Mouse (Mus musculus) heart, adult 8-10 months (tissue): ENCODE measurements at regions not wholly inside any gene's neighbourhood (a gene's known extent, or its start where the extent isn't known, plus 50 kb on each side); places are given as distances from the start of the nearest gene placed in this dataset.
"Not testable (repeated sequence)": the region's sequence is repeated elsewhere in the genome, so short reads cannot be mapped to it uniquely, and the experiment has no call there.

Source experiments
- DNase-seq: peaks from one replicate; pipeline ENCODE4 v3.0.0; 2022; ENCODE audit warnings: low spot score

DNA sequence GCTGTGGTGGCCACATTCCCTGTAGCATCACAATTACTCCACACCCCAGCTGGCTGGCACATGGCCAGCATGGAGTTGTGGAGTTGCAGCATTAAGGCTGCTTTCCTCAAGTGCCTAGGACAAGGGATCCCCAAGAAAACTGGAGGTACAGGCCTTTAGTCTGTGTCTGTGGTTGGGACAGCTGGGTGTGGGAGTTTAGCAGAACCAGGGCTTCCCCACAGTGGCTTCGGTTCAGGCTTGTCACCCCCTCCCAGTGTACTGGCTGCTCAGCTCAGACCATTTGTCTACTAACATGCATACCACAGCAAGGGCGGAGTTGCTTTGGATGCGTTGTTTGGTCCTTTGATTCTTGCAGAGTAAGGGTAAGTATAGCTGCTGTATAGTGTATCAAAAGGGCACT is 79.1 kb upstream of the Neurl1b start:
- DNase-seq, result no peak

- no peak for DNase-seq
These were observed 78.6 kb upstream of the Neurl1b start for GRCm38 (mm10) chr17:26336011-26336410.

GRCm38 (mm10) chr17:26337106-26337505 is 77.5 kb upstream of the Neurl1b start:
- DNase-seq, result no peak

GRCm38 (mm10) chr17:26345436-26345835 is 69.2 kb upstream of the Neurl1b start:
- DNase-seq, result not testable (repeated sequence)

GRCm38 (mm10) chr17:26348116-26348515 is 66.5 kb upstream of the Neurl1b start:
- DNase-seq, result no peak

GRCm38 (mm10) chr17:26349741-26350140 is 64.9 kb upstream of the Neurl1b start:
- no peak for DNase-seq

DNA sequence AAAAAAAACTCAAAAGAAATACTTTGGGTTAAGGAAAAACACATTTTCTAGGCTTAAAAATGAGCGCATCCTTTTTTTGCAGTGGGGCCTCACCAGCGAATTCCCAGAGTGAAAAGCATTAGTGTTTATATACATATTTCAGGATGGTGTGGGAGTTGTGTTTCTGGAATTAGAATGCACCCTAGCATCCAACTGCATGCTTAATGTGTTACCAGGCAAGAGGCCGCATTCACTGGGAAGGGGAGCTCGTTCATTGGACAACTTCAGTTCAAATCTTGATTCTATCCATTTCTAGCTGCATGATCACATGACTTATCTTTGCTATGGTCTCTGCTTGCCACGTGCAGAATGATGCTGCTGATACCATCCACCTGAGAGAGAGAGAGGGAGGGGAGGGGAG is 64.4 kb upstream of the Neurl1b start:
- DNase-seq, result no peak

GRCm38 (mm10) chr17:26351991-26352390 is 62.6 kb upstream of the Neurl1b start:
- DNase-seq, result no peak

- DNase-seq, result no peak
These were observed 61.9 kb upstream of the Neurl1b start for GRCm38 (mm10) chr17:26352712-26353111.

DNA sequence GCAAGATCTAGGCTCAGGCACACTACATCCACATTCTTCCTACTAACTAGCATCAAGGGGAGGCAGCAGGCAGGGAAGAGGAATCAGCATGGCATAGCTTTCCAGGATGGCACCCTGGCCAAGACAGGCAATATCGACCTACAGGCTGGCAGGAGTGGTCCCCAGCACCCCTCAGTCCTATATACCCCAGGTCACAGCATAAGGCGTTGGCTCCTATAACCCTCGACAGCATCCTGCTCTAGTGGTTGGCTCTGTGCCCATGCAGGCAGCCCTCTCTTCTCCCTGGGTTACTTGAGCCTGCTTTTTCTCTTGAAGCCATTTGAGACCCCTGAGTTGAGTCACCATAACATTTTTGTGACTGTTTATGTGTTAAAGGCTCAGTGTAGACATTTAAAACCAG is 60.2 kb upstream of the Neurl1b start:
- DNase-seq, result no peak

- DNase-seq, result no peak
These were observed 59.3 kb upstream of the Neurl1b start for GRCm38 (mm10) chr17:26355301-26355700.

- DNase-seq, result no peak
These were observed 57.7 kb upstream of the Neurl1b start for GRCm38 (mm10) chr17:26356906-26357305.

GRCm38 (mm10) chr17:26357784-26358183 is 56.8 kb upstream of the Neurl1b start:
- peak; percentile 78 for DNase-seq

- DNase-seq, result no peak
These were observed 53.9 kb upstream of the Neurl1b start for GRCm38 (mm10) chr17:26360711-26361110.

DNA sequence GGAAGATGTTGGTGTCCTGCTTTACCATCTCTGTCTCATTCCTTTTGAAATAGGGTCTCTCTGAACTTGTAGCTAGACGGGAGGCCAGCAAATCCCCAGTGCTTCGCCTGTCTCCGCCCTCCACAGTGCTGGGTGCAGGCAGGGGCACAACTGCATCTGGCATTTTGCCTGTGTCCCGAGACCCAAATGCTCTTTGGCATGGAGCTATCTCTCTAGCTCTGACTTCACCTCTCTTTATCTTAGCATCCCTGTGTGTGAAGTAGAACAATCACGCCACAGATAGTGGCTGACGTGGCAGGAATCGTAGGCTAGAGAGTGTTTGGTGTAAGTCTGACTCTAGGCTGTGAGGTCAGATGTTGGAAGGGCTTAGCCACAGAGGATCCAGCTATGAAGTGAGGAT is 53.2 kb upstream of the Neurl1b start:
- no peak for DNase-seq

- DNase-seq, result no peak
These were observed 52.6 kb upstream of the Neurl1b start for GRCm38 (mm10) chr17:26361992-26362391.

- DNase-seq, result no peak
These were observed 51.9 kb upstream of the Neurl1b start for GRCm38 (mm10) chr17:26362586-26363361.

DNA sequence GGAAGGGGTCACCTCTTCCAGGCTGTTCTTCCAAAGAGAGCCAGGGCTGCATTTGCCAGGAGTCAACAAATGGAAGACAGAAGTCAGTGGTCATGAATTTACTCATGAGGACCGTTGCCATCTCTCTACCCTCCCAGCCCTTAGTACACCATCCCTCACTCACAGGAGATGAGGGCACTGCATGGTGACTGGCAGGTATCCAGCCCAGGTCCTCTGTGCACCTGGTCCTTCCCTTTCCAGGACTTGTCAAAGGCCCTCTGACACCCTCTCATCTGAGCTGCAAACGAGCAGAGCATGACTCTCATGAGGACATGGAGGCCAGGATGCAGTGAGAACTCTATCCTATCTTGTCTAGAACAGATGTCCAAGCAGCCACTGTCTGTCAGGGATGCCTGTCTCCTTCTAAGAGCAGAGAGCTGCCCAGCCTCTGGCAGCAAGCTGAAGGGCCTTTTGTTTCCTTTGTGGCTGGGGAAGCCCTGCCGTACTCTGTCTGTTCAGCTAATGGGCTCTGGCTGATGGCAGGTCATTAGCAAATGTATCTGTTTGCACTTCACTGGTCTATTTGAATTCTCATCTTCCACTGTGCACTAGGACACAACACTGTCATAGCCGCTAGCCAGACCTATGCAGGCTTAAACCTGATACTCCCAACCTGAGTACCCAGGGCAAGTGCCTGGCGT is 50.6 kb upstream of the Neurl1b start:
- no peak for DNase-seq
